Mouse (Mus musculus): ENCODE measurements at regions not wholly inside any gene's neighbourhood (a gene's known extent, or its start where the extent isn't known, plus 50 kb on each side); places are given as distances from the start of the nearest gene placed in this dataset.
"Not testable (repeated sequence)": the region's sequence is repeated elsewhere in the genome, so short reads cannot be mapped to it uniquely, and the experiment has no call there.

DNA sequence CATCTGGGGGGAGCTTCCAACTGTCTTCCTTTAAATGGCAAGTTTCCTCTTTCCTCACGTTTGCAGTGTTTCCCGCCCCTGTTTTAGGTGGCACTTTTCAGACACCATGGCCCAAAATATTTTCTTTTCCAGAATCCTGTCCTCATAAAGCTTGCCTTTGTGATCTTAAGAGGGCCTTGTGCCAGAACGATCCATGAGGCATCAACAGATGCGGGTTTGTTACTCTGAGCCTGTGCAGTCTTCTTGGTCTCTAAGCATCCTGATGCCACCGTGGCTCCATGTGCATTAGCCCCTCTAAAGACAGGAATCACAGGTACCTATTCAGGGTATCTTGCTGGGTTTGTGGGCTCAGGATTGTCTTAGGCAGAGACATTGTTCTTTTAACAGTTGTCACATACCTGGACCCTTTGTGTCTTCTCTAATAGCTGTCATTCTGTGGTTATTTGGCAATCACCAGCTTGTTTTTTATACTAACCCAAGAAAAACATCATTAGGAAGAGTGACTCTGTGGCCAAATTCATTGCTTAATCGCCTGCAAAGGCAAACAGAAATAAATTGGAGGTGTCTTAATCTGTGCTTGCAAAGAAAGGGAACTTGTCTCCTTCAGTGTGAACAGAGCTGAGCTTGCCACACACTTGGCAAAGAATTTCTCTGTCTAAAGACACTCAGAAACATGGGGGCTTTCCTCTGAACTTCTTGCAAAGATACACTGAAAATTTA, 179.3 kb downstream of the Nuak1 start:
- Histone ChIP-seq H3K4me3 (ENCODE audit: insufficient read depth, low read depth, low read length) (no peak overlapping the region), H3K4me1 (ENCODE audit: control insufficient read depth, insufficient read depth, insufficient read length, low read length) (no peaks in the 10 kb centered on the region), H3K27ac (replicated peaks; ENCODE audit: low read depth, low read length) (no peak overlapping the region)

DNA sequence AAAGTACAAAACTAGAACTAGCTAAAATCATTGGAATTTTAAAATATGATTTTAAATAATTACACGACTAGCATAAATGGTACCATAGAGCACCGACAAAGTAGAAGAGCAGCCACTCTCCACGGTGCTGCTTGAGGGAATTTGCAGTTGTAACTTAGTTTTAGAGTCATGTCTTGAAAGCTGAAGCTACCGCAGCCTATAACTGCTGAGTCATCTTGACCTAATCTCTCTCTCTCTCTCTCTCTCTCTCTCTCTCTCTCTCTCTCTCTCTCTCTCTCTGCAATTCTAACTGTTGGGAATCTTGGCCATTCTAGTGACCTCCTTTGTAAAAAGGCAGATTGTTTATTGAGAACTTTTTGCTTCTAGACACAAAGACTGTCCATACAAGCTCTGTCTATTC, 177.5 kb downstream of the Nuak1 start:
- H3K4me1 ChIP-seq (ENCODE audit: control insufficient read depth, insufficient read depth, insufficient read length, low read length), result no peaks in the 10 kb centered on the region
- H3K4me3 ChIP-seq (ENCODE audit: insufficient read depth, low read depth, low read length), result no peak overlapping the region
- no peak overlapping the region for H3K27ac ChIP-seq (replicated peaks; ENCODE audit: low read depth, low read length)

GRCm38 (mm10) chr10:84285832-84286506, 154.4 kb downstream of the Nuak1 start:
- no peaks in the 10 kb centered on the region for H3K4me1 ChIP-seq (ENCODE audit: control insufficient read depth, insufficient read depth, insufficient read length, low read length)
- H3K27ac ChIP-seq (replicated peaks; ENCODE audit: low read depth, low read length), result no peak overlapping the region

DNA sequence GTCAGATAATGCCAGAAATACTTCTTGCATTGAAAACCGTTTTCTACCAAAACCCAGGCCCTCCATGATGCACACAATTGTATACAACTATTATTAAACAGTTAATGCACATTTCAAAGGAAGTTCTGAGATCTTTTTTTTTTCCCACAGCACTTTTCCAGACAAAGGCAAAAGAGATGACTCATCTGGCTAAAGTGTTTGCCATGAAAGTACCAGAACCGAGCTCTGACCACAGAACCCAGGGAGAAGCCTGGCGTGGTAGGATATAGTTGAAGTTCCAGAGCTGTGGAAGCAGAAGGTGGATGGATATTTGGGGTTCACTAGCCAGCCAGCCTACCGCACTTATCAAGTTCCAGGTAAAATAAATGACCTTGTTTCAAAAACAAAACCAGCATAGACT, 146.0 kb downstream of the Nuak1 start:
- H3K4me3 ChIP-seq (ENCODE audit: insufficient read depth, low read depth, low read length), result no peak overlapping the region
- H3K27ac ChIP-seq (replicated peaks; ENCODE audit: low read depth, low read length), result no peak overlapping the region
- H3K4me1 ChIP-seq (ENCODE audit: control insufficient read depth, insufficient read depth, insufficient read length, low read length), result no peaks in the 10 kb centered on the region

More at GRCm38 (mm10) chr10:84285832-84286506, 154.4 kb downstream of the Nuak1 start:
- H3K4me3 ChIP-seq (ENCODE audit: insufficient read depth, low read depth, low read length), result no peak overlapping the region

DNA sequence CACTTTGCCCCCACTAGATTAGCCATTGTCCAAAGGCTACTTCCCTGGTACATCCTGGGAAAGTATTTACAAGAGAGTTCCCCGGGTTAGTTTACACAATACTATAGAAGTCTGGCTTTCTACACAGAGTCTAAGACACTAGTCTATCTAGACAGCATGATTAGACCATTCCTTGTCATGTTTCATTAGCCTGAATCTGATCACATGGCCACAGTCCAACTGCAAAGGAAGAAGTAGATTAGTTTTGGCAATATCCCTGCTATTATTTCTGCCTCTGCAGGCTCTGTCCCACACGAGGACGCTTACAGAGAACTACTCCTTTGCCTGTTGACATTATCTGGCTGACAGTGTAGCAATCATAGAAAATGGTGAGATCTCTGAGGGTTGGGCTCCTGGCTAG, 144.2 kb downstream of the Nuak1 start:
- Histone ChIP-seq H3K4me3 (ENCODE audit: insufficient read depth, low read depth, low read length) (no peak overlapping the region), H3K27ac (replicated peaks; ENCODE audit: low read depth, low read length) (no peak overlapping the region)

GRCm38 (mm10) chr10:84301561-84301960, 138.8 kb downstream of the Nuak1 start:
- H3K4me1 ChIP-seq (ENCODE audit: control insufficient read depth, insufficient read depth, insufficient read length, low read length), result no peaks in the 10 kb centered on the region
- no peak overlapping the region for H3K4me3 ChIP-seq (ENCODE audit: insufficient read depth, low read depth, low read length)
- H3K27ac ChIP-seq (replicated peaks; ENCODE audit: low read depth, low read length), result no peak overlapping the region

More for the DNA sequence above, 144.2 kb downstream of the Nuak1 start:
- H3K4me1 ChIP-seq (ENCODE audit: control insufficient read depth, insufficient read depth, insufficient read length, low read length), result no peaks in the 10 kb centered on the region

GRCm38 (mm10) chr10:84302821-84303520, 137.4 kb downstream of the Nuak1 start:
- Histone ChIP-seq H3K27ac (replicated peaks; ENCODE audit: low read depth, low read length) (no peak overlapping the region), H3K4me3 (ENCODE audit: insufficient read depth, low read depth, low read length) (no peak overlapping the region), H3K4me1 (ENCODE audit: control insufficient read depth, insufficient read depth, insufficient read length, low read length) (no peaks in the 10 kb centered on the region)

- H3K4me3 ChIP-seq (ENCODE audit: insufficient read depth, low read depth, low read length); H3K4me1 ChIP-seq (ENCODE audit: control insufficient read depth, insufficient read depth, insufficient read length, low read length); H3K27ac ChIP-seq (replicated peaks; ENCODE audit: low read depth, low read length): not testable (repeated sequence)
These were observed 131.7 kb downstream of the Nuak1 start for GRCm38 (mm10) chr10:84308746-84309145.

GRCm38 (mm10) chr10:84310653-84311052, 129.7 kb downstream of the Nuak1 start:
- H3K4me3 ChIP-seq (ENCODE audit: insufficient read depth, low read depth, low read length), result no peak overlapping the region
- 0 out of 2 replicates have a peak, but pooled peaks cover 2% of the 10 kb centered on the region for H3K4me1 ChIP-seq (ENCODE audit: control insufficient read depth, insufficient read depth, insufficient read length, low read length)

DNA sequence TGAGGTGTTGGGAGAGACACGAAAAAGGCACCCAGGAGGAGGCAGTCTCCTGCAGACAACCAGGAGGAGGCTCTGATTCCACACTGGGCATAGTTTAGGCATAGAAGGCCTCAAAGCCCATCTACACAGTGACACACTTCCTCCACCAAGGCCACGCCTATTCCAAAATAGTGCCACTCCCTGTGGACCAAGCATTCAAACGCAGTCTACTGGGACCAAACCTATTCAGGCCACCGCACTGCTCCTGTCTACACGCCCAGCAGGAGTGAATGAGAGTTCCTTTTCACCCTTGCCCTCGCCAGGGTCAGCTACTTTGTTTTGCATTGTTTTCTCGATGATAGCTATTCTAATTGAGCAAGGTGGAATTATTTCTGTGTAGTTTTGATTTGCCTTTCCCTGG, 127.7 kb downstream of the Nuak1 start:
- no peak overlapping the region for H3K27ac ChIP-seq (replicated peaks; ENCODE audit: low read depth, low read length)
- no peak overlapping the region for H3K4me3 ChIP-seq (ENCODE audit: insufficient read depth, low read depth, low read length)
- 0 out of 2 replicates have a peak, but pooled peaks cover 2% of the 10 kb centered on the region for H3K4me1 ChIP-seq (ENCODE audit: control insufficient read depth, insufficient read depth, insufficient read length, low read length)

More at GRCm38 (mm10) chr10:84310653-84311052, 129.7 kb downstream of the Nuak1 start:
- no peak overlapping the region for H3K27ac ChIP-seq (replicated peaks; ENCODE audit: low read depth, low read length)

DNA sequence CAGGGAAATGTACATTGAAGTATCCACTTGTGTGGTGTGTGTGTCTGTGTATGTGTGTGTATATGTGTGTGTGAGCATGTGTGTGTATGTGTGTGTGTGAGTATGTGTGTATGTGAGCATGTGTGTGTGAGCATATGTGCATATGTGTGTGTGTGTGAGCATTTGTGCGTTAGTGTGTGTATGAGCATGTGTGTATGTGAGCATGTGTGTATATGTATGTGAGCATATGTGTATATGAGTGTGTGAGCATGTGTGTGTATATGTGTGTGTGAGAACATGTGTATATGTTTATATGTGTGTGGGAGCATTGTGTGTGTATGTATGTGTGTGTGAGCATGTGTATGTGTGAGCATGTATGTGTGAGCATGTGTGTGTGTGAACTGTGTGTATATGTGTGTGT, 123.5 kb downstream of the Nuak1 start:
- H3K27ac ChIP-seq (replicated peaks; ENCODE audit: low read depth, low read length), result no peak overlapping the region
- 0 out of 2 replicates have a peak, but pooled peaks cover 2% of the 10 kb centered on the region for H3K4me1 ChIP-seq (ENCODE audit: control insufficient read depth, insufficient read depth, insufficient read length, low read length)
- H3K4me3 ChIP-seq (ENCODE audit: insufficient read depth, low read depth, low read length), result no peak overlapping the region

GRCm38 (mm10) chr10:84317960-84318359, 122.4 kb downstream of the Nuak1 start:
- Histone ChIP-seq H3K4me3 (ENCODE audit: insufficient read depth, low read depth, low read length) (no peak overlapping the region), H3K27ac (replicated peaks; ENCODE audit: low read depth, low read length) (no peak overlapping the region), H3K4me1 (ENCODE audit: control insufficient read depth, insufficient read depth, insufficient read length, low read length) (0 out of 2 replicates have a peak, but pooled peaks cover 2% of the 10 kb centered on the region)

Data from brown adipose tissue, adult 24 weeks (tissue).